Mouse (Mus musculus) olfactory bulb, adult 2 months (tissue): ENCODE data around the gene Gstcd.

ENCODE experiments used
- CTCF ChIP-seq: fragments of 200-500 bp; IDR thresholded peaks from 2 replicates; pipeline ENCODE4 v1.5.1; 2012; ENCODE audit warnings: low read depth, mild to moderate bottlenecking, low read length, moderate library complexity; ENCODE audit not compliant: insufficient read depth
- POLR2A ChIP-seq: fragments of 200-500 bp; IDR thresholded peaks from 2 replicates; pipeline ENCODE4 v1.6.1; 2012; ENCODE audit warnings: mild to moderate bottlenecking, low read depth, low read length, moderate library complexity; ENCODE audit not compliant: insufficient read depth

DNA sequence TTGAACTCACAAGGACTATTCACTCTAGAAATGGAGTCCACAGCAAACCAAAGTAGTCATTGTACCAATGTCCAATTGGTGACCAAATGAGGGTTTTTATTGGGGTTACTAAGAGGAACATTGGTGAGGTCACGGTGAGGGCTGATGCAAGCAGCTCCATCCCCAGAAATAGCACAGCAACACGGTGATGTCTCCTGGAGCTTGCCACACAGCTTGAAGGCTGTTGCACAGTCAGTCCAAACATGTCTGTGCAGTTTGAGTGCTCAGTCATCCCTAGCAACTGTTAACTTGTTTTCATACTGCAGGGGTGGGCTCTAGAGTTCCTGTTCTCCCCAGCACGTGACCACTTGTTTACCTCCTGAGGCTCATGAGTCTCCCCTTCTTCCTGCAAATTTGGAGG is 11.9 kb upstream of the Gstcd start:
- TF ChIP-seq POLR2A (no peak), CTCF (no peak)
